Mouse (Mus musculus): ENCODE measurements around the gene Txndc16.
A peak's percentile ranks its signal among the peaks of the same experiment; 100 is the strongest.

The Txndc16 gene

DNA sequence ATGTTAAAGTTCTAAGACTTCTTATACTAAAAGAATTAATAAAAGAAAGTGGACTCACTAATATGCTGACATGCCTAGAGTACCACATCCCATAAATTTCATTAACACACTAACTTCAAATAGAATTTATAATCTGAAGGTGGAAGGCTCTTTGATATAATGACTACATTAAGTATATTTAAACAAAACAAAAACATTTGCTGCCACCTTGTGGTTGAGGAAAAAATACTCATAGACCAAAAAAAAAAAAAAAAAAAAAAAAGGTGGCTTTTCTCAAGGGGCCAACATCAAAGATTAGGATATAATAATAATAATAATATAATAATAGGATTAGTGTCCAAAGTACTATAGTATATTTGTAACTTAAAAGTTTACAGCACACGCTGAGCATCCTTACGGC, 66.9 kb downstream of the Txndc16 start:
- DNase-seq = no peak

- peak; percentile 31 for DNase-seq
Observed at GRCm38 (mm10) chr14:45142511-45142910, 77.6 kb downstream of the Txndc16 start.

DNA sequence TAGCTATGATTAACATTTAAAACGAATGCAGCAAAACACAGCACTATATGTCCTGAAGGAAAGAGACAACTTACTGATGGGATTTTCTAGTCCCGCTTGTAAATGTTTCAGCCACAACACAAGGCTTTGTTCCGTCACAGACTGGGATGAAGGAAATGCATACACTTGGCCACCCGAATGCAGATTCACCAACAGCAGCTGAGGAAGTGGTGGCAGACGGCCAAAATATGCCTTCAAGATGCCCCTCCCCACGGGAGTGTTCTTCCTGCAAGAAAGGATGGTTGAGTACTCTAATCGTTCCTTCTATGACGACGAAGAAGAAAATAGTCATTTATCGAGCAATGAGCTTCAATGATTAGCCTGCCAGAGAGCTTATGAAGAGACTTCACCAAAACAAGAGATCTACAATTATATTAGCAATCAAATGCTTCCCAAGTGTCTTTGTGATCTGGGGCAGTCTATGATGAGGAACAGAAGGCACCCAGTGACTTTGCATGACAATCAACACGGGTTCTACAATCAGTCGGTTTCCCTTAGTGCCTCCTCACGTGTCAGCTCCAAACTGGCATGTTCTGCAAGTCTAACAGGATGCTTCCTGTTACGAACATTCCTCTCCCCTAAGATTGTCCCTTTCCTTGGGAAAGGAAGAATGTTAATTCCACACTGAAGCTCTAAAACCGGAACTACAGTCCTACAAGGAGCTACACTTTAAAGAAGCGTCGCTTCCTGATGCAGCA, 79.6 kb downstream of the Txndc16 start:
- DNase-seq = no peak

DNA sequence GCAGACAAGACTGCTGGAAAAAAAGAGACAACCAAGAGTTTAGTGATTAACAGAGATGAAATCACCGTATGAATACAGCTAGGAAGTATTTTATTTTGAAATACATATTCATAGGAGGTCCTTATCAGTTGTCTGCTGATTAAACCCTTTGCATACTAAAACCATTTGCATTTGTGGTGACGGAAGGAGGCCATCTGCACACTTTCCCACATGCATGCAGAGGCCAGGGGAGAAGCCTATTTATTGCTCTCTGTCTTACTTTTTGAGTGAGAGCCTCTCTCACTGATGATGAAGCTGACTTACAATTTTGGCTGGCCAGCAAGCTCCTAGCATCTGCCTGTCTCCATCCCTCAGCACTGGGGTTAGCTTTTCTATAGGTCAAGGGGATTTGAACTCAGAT, 84.2 kb downstream of the Txndc16 start:
- DNase-seq = no peak

DNA sequence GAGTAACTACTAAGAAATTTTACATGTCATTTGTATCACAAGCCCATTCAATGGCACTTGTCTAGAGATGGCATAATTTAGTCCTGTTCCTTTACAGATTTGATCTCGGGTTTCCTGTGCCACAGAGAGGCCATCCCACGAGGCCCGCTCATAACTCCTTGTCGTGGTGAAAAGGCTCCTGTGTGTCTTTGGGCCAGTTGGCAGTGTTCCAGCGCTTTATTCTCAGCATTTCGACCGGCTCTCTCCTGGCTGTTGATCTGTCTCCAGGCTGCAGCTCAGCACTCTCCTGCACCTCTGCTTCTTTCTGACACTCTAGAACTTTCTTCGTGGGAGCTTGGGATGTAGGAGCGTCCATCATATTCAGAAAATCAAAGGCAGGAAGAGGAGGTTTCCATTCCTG, 84.6 kb downstream of the Txndc16 start:
- no peak for DNase-seq

GRCm38 (mm10) chr14:45118359-45118758, 101.8 kb downstream of the Txndc16 start:
- DNase-seq = no peak

GRCm38 (mm10) chr14:45102201-45102600, 117.9 kb downstream of the Txndc16 start:
- no peak for DNase-seq

- DNase-seq = no peak
Observed at GRCm38 (mm10) chr14:45092327-45092726, 127.8 kb downstream of the Txndc16 start.

DNA sequence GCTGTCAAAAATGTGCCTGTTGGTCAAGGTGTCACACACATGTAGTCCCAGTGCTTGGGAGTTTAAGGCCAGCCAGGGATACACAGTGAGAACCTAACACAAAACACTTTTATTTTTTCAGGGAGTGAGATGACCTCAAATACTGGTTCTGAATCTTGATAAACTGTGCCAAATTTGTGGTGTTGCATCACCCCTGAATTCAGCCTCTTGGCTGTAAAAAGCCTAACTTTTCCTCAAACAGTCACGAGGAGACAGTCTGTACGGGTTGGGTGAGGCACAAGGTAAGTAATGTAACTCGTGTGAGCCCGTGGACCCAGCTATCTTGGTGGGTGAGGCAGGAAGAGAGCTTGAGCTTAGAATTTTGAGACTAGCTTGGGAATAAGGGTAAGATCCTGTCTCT, 130.1 kb downstream of the Txndc16 start:
- DNase-seq = no peak

- no peak for DNase-seq
Observed at GRCm38 (mm10) chr14:45085651-45086425, 134.3 kb downstream of the Txndc16 start.

- DNase-seq = no peak
Observed at GRCm38 (mm10) chr14:45084656-45085280, 135.4 kb downstream of the Txndc16 start.

DNA sequence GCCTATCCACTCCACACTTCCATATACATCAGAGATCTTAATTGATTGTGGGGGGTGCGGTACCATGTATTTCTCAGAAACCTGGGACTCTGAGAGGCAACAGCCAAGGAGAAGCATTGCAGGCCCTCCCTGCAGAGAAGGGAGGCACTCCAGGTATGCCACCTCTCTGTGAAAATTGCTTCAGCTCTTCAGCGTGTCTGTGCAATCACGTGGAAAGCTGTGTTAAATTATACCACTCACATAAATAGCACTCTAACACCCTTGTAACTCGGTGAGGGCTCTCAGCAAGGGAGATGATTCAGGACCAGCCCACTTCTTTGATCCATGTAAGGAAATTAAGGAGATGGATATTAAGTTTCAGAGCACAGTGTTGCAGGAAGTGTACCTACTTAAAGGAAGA, 136.6 kb downstream of the Txndc16 start:
- no peak for DNase-seq
